In the genomic region with DNA sequence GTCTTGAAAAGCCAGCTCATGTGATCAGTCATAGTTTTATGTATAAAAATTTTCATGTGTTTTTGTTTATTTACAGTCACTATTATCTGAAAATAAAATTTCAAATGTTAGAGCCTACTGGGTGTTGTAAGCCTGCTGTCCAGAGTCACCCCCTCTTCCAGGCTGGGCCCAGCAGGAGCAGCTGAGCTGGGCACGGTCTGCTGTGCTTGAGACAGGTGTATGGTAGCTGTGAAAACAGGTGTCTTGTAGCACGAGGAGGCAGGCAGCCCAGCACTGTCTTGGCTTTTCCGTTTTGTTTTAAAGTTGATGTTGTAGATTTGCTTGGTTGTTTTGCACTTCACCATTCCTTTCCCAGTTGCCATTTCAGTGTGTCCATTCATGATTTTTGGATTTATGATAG, we compare ENCODE assay signal across 29 mouse cellular contexts.
"Had no signal": no experiment of that assay in that cellular context is flagged by ENCODE, and none has a peak within 500 bp of the region (broad histone marks: within the 10 kb centered on the region; RNA-seq: fewer than 3 reads in every experiment).

No protein-coding gene starts in this region.

- H3K9ac ChIP-seq: limb, embryonic 12.5 days; limb, embryonic 13.5 days; limb, embryonic 15.5 days; liver, embryonic 12.5 days; liver, embryonic 13.5 days; liver, embryonic 14.5 days; liver, embryonic 15.5 days; liver, postnatal 0 days; lung, embryonic 14.5 days; lung, embryonic 15.5 days; midbrain, embryonic 12.5 days; midbrain, embryonic 13.5 days; midbrain, embryonic 15.5 days; neural tube, embryonic 12.5 days had no signal

- DNase-seq: left cerebral cortex, postnatal 4 days; liver; liver, embryonic 13.5 days; liver, postnatal 0 days; lung, adult 18-20 months; lung, adult 2 months; lung, embryonic 14.5 days; lung, postnatal 10 days; lung, postnatal 14 days; lung, postnatal 36 days; lung, postnatal 4 days; midbrain, embryonic 14.5 days had no signal

- H3K27me3 ChIP-seq: limb, embryonic 12.5 days; limb, embryonic 13.5 days; limb, embryonic 15.5 days; liver, embryonic 12.5 days; liver, embryonic 13.5 days; liver, embryonic 15.5 days; lung, embryonic 15.5 days; megakaryocyte, embryonic 14.5 days; midbrain, embryonic 12.5 days; midbrain, embryonic 13.5 days; midbrain, embryonic 15.5 days; neural tube, embryonic 12.5 days had no signal

- H3K36me3 ChIP-seq: limb, embryonic 12.5 days; limb, embryonic 13.5 days; liver, embryonic 12.5 days; liver, embryonic 15.5 days; lung, embryonic 15.5 days; midbrain, embryonic 12.5 days; midbrain, embryonic 13.5 days; midbrain, embryonic 15.5 days; neural tube, embryonic 12.5 days had no signal

- H3K4me3 ChIP-seq: limb, embryonic 10.5 days; limb, embryonic 12.5 days; limb, embryonic 13.5 days; limb, embryonic 15.5 days; liver, embryonic 12.5 days; liver, embryonic 13.5 days; liver, embryonic 15.5 days; lung, embryonic 15.5 days; megakaryocyte, embryonic 14.5 days; midbrain, embryonic 10.5 days; midbrain, embryonic 12.5 days; midbrain, embryonic 13.5 days; midbrain, embryonic 15.5 days; neural tube, embryonic 12.5 days had no signal

- H3K27ac ChIP-seq: limb, embryonic 10.5 days; limb, embryonic 12.5 days; limb, embryonic 13.5 days; limb, embryonic 15.5 days; liver, embryonic 12.5 days; liver, embryonic 13.5 days; liver, embryonic 14.5 days; liver, embryonic 15.5 days; lung, embryonic 15.5 days; macrophage; midbrain, embryonic 10.5 days; midbrain, embryonic 12.5 days; midbrain, embryonic 13.5 days; midbrain, embryonic 15.5 days; neural tube, embryonic 12.5 days had no signal

- H3K4me2 ChIP-seq: limb, embryonic 12.5 days; limb, embryonic 13.5 days; limb, embryonic 15.5 days; liver, embryonic 11.5 days; liver, embryonic 12.5 days; liver, embryonic 13.5 days; liver, embryonic 15.5 days; lung, embryonic 14.5 days; lung, embryonic 15.5 days; midbrain, embryonic 11.5 days; midbrain, embryonic 12.5 days; midbrain, embryonic 13.5 days; midbrain, embryonic 15.5 days; neural tube, embryonic 12.5 days had no signal
